Mouse (Mus musculus) heart, embryonic 11.5 days (tissue): ENCODE data around the gene Pla2g4a. TPM values are rescaled to one million over a fixed set of nuclear protein-coding genes. Genes with fewer than 3 reads are reported as not detected.

Experiments
- ATAC-seq: fragments of 200-750 bp; cut with Nextera tagmentation; replicated peaks from 2 replicates; pipeline ENCODE4 v1.8.0; 2017; ENCODE audit warnings: moderate library complexity; ENCODE audit not compliant: insufficient number of reproducible peaks, low FRiP score, low TSS enrichment
- H3K27ac ChIP-seq: fragments of 300-500 bp; sonication (generic); 2 replicates; pipeline ENCODE4 v1.5.1; 2014; ENCODE audit warnings: mild to moderate bottlenecking, low read depth, low read length
- H3K27me3 ChIP-seq: fragments of 300-500 bp; sonication (generic); 2 replicates; pipeline ENCODE4 v1.6.1; 2014; ENCODE audit warnings: mild to moderate bottlenecking, low read length, mixed read lengths; ENCODE audit not compliant: control insufficient read depth, insufficient read depth
- H3K36me3 ChIP-seq: fragments of 300-500 bp; sonication (generic); 2 replicates; pipeline ENCODE4 v1.6.1; 2014; ENCODE audit warnings: mild to moderate bottlenecking, low read length, moderate library complexity, mixed read lengths; ENCODE audit not compliant: control insufficient read depth, insufficient read depth
- H3K4me1 ChIP-seq: fragments of 300-500 bp; sonication (generic); 2 replicates; pipeline ENCODE4 v1.6.1; 2014; ENCODE audit warnings: low read length; ENCODE audit not compliant: control insufficient read depth, insufficient read depth
- H3K4me2 ChIP-seq: fragments of 300-500 bp; sonication (generic); 2 replicates; pipeline ENCODE4 v1.6.1; 2014; ENCODE audit warnings: mild to moderate bottlenecking, moderate library complexity
- H3K4me3 ChIP-seq: fragments of 300-500 bp; sonication (generic); 2 replicates; pipeline ENCODE4 v1.5.1; 2014; ENCODE audit warnings: low read depth, low read length
- H3K9ac ChIP-seq: fragments of 300-500 bp; sonication (generic); 2 replicates; pipeline ENCODE4 v1.6.1; 2014; ENCODE audit warnings: mild to moderate bottlenecking, low read depth, low read length, moderate library complexity
- H3K9me3 ChIP-seq: fragments of 300-500 bp; sonication (generic); replicated peaks from 2 replicates; pipeline ENCODE4 v1.6.1; 2016; ENCODE audit warnings: low read length; ENCODE audit not compliant: control insufficient read depth
- WGBS: fragments of 180-500 bp; shearing (Covaris S2); extraction: QIAGEN DNeasy Blood & Tissue Kit; methylation state at CpG from one replicate; pipeline ENCODE4 v1.1.7; 2014; ENCODE audit not compliant: insufficient replicate concordance; 5-methylcytosine and 5-hydroxymethylcytosine counted together
- polyA plus RNA-seq: library from polyadenylated mRNA; unstranded; fragments of >200 nt; fragmentation: Nextera tagmentation; extraction: Ambion mirVana; gene quantifications from 2 replicates; pipeline ENCODE4 v1.2.1, GENCODE M21; 2014

The Pla2g4a gene
- polyA plus RNA-seq, 1 experiment from 2014 or later, result 8.3 TPM

GRCm38 (mm10) chr1:149856720-149857119 is 104.4 kb downstream of the Pla2g4a start:
- no peak for ATAC-seq
- H3K27me3 ChIP-seq, result no peaks in the 10 kb centered on the region
- H3K9ac ChIP-seq, result no peak overlapping the region
- H3K4me3 ChIP-seq, result no peak overlapping the region
- H3K4me2 ChIP-seq, result no peak overlapping the region
- H3K4me1 ChIP-seq, result no peaks in the 10 kb centered on the region
- WGBS, result 25% methylated on average over 9 of the region's 9 CpGs
- H3K36me3 ChIP-seq, result no peaks in the 10 kb centered on the region
- H3K9me3 ChIP-seq, result no peaks in the 10 kb centered on the region
- H3K27ac ChIP-seq, result no peak overlapping the region

DNA sequence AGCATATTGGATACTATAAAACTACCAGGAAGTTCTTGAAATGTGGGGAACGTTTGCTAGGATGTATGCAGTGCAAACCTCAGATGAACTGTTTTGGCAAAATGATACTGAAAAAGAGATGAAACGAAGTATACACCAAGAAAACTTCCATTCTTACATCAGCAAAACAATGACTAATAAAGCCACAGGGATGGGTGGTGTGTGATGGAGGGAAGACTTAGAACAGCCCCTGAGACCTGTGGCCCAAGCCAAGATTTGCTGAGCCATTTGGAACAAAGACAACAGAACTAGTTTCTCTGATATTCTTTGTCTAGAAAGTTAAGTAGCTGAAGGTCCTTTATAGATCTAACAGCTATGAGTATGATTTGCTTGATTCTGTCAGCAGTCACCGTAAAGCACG is 105.5 kb downstream of the Pla2g4a start:
- no peak overlapping the region for H3K9ac ChIP-seq
- 82% methylated on average over 4 of the region's 4 CpGs for WGBS
- no peak for ATAC-seq
- H3K27me3 ChIP-seq, result no peaks in the 10 kb centered on the region
- H3K4me2 ChIP-seq, result no peak overlapping the region
- no peak overlapping the region for H3K27ac ChIP-seq
- no peak overlapping the region for H3K4me3 ChIP-seq
- no peaks in the 10 kb centered on the region for H3K36me3 ChIP-seq
- H3K4me1 ChIP-seq, result no peaks in the 10 kb centered on the region
- no peaks in the 10 kb centered on the region for H3K9me3 ChIP-seq

GRCm38 (mm10) chr1:149854867-149855266 is 106.2 kb downstream of the Pla2g4a start:
- no peak overlapping the region for H3K4me3 ChIP-seq
- ATAC-seq, result no peak
- no peak overlapping the region for H3K27ac ChIP-seq
- no peaks in the 10 kb centered on the region for H3K4me1 ChIP-seq
- no peaks in the 10 kb centered on the region for H3K36me3 ChIP-seq
- WGBS, result 73% methylated on average over 7 of the region's 7 CpGs
- H3K27me3 ChIP-seq, result no peaks in the 10 kb centered on the region
- no peaks in the 10 kb centered on the region for H3K9me3 ChIP-seq
- no peak overlapping the region for H3K4me2 ChIP-seq
- no peak overlapping the region for H3K9ac ChIP-seq

GRCm38 (mm10) chr1:149846655-149847054 is 114.4 kb downstream of the Pla2g4a start:
- no peaks in the 10 kb centered on the region for H3K27me3 ChIP-seq
- no peak overlapping the region for H3K4me3 ChIP-seq
- peak overlapping the region; percentile 41 for H3K4me2 ChIP-seq
- no peak overlapping the region for H3K9ac ChIP-seq
- peak overlapping the region; percentile 0; the same call in 1 of the 2 replicates for H3K27ac ChIP-seq
- H3K9me3 ChIP-seq, result no peaks in the 10 kb centered on the region
- 24% methylated on average over 6 of the region's 6 CpGs for WGBS
- no peaks in the 10 kb centered on the region for H3K36me3 ChIP-seq
- H3K4me1 ChIP-seq, result no peaks in the 10 kb centered on the region
- 0 out of 2 replicates have a peak, but pooled peaks have one; percentile 31 for ATAC-seq

GRCm38 (mm10) chr1:149841845-149842244 is 119.2 kb downstream of the Pla2g4a start:
- ATAC-seq, result no peak
- no peak overlapping the region for H3K4me2 ChIP-seq
- H3K4me3 ChIP-seq, result no peak overlapping the region
- no peak overlapping the region for H3K27ac ChIP-seq
- WGBS, result 88% methylated on average over 1 of the region's 1 CpGs
- no peaks in the 10 kb centered on the region for H3K36me3 ChIP-seq
- H3K4me1 ChIP-seq, result no peaks in the 10 kb centered on the region
- no peaks in the 10 kb centered on the region for H3K27me3 ChIP-seq
- no peak overlapping the region for H3K9ac ChIP-seq
- 0 out of 2 replicates have a peak, but pooled peaks cover 2% of the 10 kb centered on the region for H3K9me3 ChIP-seq

DNA sequence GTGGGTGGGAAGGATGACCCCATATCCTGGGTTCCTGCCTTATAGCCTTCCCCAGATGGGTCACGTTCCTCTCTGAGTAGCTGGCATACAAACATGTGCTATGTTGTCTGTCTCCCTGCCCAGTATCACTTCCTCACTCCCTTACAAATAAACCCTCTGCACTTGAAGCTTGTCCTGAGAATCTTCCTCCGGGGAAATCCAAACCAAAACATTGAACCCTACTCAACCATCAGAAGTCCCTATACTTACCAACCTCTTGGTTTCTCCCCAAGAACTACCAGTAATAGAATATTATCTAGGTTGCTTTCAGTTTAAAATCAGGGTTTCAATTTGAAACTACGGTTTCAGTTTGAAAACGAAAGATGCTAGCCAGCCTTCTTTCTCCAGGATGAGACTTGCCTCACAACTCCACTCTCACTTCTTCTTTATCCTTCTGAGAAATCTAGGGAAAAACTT is 120.1 kb downstream of the Pla2g4a start:
- WGBS, result 75% methylated on average over 4 of the region's 4 CpGs
- Histone ChIP-seq H3K9me3 (0 out of 2 replicates have a peak, but pooled peaks cover 2% of the 10 kb centered on the region), H3K4me2 (no peak overlapping the region), H3K36me3 (no peaks in the 10 kb centered on the region), H3K27ac (no peak overlapping the region), H3K4me3 (no peak overlapping the region), H3K27me3 (no peaks in the 10 kb centered on the region), H3K4me1 (no peaks in the 10 kb centered on the region), H3K9ac (no peak overlapping the region)
- ATAC-seq, result no peak

DNA sequence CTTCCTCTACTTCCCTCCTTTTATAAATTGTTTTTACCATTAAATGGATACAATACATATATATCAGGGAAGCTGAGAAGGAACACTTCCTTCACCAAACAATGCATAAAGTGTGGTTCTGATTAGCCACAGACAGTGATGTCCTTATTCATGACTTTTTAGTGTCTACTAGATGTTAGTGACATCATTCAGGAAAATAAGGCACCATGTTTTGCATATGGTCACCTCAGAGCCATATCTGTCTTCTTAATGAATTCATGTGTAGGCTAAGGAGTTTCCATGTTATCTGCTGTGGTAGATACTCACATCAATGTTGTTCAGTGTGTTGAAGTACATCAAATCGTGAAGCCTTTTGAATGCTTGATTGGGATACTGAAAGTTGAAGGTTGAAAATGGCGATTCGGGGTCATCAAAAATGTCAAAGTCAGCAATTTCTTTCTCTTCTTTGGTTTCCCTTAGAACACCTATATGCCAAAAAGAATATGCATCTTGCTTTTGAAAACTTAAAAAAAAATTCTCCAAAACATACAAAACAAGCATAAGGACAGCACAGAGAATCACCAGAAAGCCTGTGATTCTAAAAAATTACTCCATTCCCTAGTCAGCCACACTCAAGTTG is 120.7 kb downstream of the Pla2g4a start:
- H3K27ac ChIP-seq, result no peak overlapping the region
- no peak overlapping the region for H3K4me2 ChIP-seq
- H3K4me1 ChIP-seq, result no peaks in the 10 kb centered on the region
- H3K4me3 ChIP-seq, result no peak overlapping the region
- ATAC-seq, result no peak
- H3K9ac ChIP-seq, result no peak overlapping the region
- H3K9me3 ChIP-seq, result 0 out of 2 replicates have a peak, but pooled peaks cover 2% of the 10 kb centered on the region
- H3K27me3 ChIP-seq, result no peaks in the 10 kb centered on the region
- WGBS, result 84% methylated on average over 3 of the region's 3 CpGs
- H3K36me3 ChIP-seq, result no peaks in the 10 kb centered on the region

DNA sequence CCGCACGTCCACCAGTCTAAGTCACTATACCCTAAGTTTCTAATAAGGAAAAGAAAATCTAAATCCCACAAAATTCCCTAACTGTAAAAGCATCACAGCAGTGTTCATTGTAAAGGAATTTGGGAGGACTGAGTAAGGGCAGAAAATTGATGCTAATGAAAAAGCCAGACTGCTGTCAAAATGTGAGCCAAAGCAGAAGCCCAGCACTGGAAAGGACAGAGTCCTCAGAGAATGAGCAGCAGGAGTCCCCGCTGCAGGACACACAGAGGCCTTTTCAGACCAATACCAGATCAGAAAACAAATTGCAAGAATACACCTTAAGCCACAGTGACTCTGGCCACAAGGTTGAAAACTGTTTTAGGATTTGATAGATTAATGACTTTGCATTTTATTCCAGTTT is 124.6 kb downstream of the Pla2g4a start:
- no peak for ATAC-seq
- Histone ChIP-seq H3K27ac (no peak overlapping the region), H3K4me1 (no peaks in the 10 kb centered on the region), H3K4me3 (no peak overlapping the region), H3K9ac (no peak overlapping the region), H3K27me3 (no peaks in the 10 kb centered on the region), H3K36me3 (no peaks in the 10 kb centered on the region), H3K4me2 (no peak overlapping the region), H3K9me3 (0 out of 2 replicates have a peak, but pooled peaks cover 2% of the 10 kb centered on the region)
- 72% methylated on average over 3 of the region's 3 CpGs for WGBS

- H3K27ac ChIP-seq, result no peak overlapping the region
- H3K4me1 ChIP-seq, result no peaks in the 10 kb centered on the region
- no peaks in the 10 kb centered on the region for H3K36me3 ChIP-seq
- H3K4me2 ChIP-seq, result no peak overlapping the region
- H3K27me3 ChIP-seq, result no peaks in the 10 kb centered on the region
- no peak for ATAC-seq
- H3K4me3 ChIP-seq, result no peak overlapping the region
- 0 out of 2 replicates have a peak, but pooled peaks cover 2% of the 10 kb centered on the region for H3K9me3 ChIP-seq
- 68% methylated on average over 2 of the region's 2 CpGs for WGBS
- no peak overlapping the region for H3K9ac ChIP-seq
Measured at GRCm38 (mm10) chr1:149833876-149834275, 127.2 kb downstream of the Pla2g4a start.
